ENCODE assay signal across 8 mouse cellular contexts in the genomic region with DNA sequence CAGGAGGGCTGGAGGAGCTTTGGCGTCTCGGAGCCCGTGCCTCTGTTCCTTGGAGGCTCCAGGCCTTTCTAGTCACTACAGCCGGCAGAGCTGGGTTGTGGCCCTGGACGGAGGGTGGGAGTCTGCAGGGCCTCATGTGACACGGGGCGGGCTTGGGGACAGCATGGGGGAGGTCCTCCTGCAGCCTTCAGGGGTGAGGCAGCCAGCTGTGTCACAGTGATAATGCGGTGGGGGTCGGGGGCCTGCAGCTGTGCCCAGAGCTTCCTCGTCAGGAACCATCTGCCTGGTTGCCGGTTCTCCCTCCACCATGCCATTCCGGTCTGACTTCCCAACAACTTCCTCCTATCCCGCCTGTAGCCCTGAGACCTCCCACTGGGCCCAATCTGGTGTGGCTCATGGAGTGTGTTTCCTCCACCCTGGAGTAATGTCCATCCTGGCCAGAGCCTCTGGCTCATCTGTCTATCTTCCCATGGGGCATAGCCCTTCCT. TPM values are rescaled to one million over a fixed set of nuclear protein-coding genes. Genes with fewer than 3 reads are reported as not detected.
DNase-seq lines count a peak whose midpoint lies in the region; ATAC-seq and TF ChIP-seq lines count a peak whose summit lies in the region.

A gene (minus strand): TSS at position 105 of the 488 bp plus-strand sequence.

- no peak within 1 kb of the TSS for H3K4me2 ChIP-seq in forebrain, embryonic 13.5 days
- no peak within 1 kb of the TSS for H3K4me2 ChIP-seq in midbrain, embryonic 15.5 days

- H3K27me3 ChIP-seq in forebrain, embryonic 13.5 days = no peaks in the 10 kb centered on the region; the same call in 1 of the 2 replicates
- H3K27me3 ChIP-seq in midbrain, embryonic 15.5 days (replicated peaks) = no peaks in the 10 kb centered on the region

- TF ChIP-seq POLR2A in lung, adult 2 months (IDR thresholded peaks at IDR 0.05; ENCODE audit: borderline replicate concordance, extremely low read depth, low read depth, low read length) = no peak

- no peak within 1 kb of the TSS for H3K27ac ChIP-seq in forebrain, embryonic 13.5 days
- H3K27ac ChIP-seq in midbrain, embryonic 15.5 days = no peak within 1 kb of the TSS

- no peak for DNase-seq in lung, adult 2 months
- no peak for DNase-seq in lung, postnatal 14 days
- DNase-seq in heart, postnatal 36 days = peak; percentile 34 to 62
- DNase-seq in left cerebral cortex, postnatal 14 days (ENCODE audit: low spot score in 2 of 2) = no peak
- DNase-seq in T-cell, adult 2 months (ENCODE audit: low spot score) = no peak
- DNase-seq in right cerebral cortex, postnatal 10 days (ENCODE audit: low spot score in 2 of 2) = no peak

- no peak within 1 kb of the TSS for H3K9ac ChIP-seq in forebrain, embryonic 13.5 days
- H3K9ac ChIP-seq in midbrain, embryonic 15.5 days = no peak within 1 kb of the TSS

- no peaks in the 10 kb centered on the region for H3K9me3 ChIP-seq in forebrain, embryonic 13.5 days (replicated peaks)
- H3K9me3 ChIP-seq in midbrain, embryonic 15.5 days = no peaks in the 10 kb centered on the region

- no peaks in the 10 kb centered on the region for H3K4me1 ChIP-seq in lung, adult 2 months (ENCODE audit: control insufficient read depth, insufficient read depth, low read length)
- H3K4me1 ChIP-seq in forebrain, embryonic 13.5 days = no peaks in the 10 kb centered on the region
- H3K4me1 ChIP-seq in midbrain, embryonic 15.5 days = no peaks in the 10 kb centered on the region

- TF ChIP-seq CTCF in lung, adult 2 months (IDR thresholded peaks at IDR 0.05; ENCODE audit: insufficient read depth, low read length) = no peak

- H3K4me3 ChIP-seq in lung, adult 2 months (replicated peaks; ENCODE audit: extremely low read depth, low read depth, low read length) = no peak within 1 kb of the TSS
- no peak within 1 kb of the TSS for H3K4me3 ChIP-seq in forebrain, embryonic 13.5 days
- no peak within 1 kb of the TSS for H3K4me3 ChIP-seq in midbrain, embryonic 15.5 days

- no peaks in the 10 kb centered on the region for H3K36me3 ChIP-seq in forebrain, embryonic 13.5 days (ENCODE audit: poor library complexity, severe bottlenecking)
- no peaks in the 10 kb centered on the region for H3K36me3 ChIP-seq in midbrain, embryonic 15.5 days (replicated peaks)

- intact Hi-C loops in heart, postnatal 36 days (cut with DNase I) = loop anchor here (5.0 kb wide), 1 partner anchor 78 kb away; a partner anchor contains a TSS
- intact Hi-C loops in left cerebral cortex, postnatal 14 days (cut with DNase I) = no loop called here

- ATAC-seq in forebrain, embryonic 13.5 days = no peak
- ATAC-seq in midbrain, embryonic 15.5 days (replicated peaks) = no peak

- WGBS in lung, adult 2 months = 35% methylated on average over 13 of the region's 13 CpGs
- 73% methylated on average over 13 of the region's 13 CpGs for WGBS in forebrain, embryonic 13.5 days
- WGBS in midbrain, embryonic 15.5 days = 64% methylated on average over 13 of the region's 13 CpGs

RNA-seq across cellular contexts. Expression of the gene that starts here (rescaled TPM):
- 40.0 and 45.7 TPM in 2 replicates for polyA plus RNA-seq in lung, adult 2 months (2012; rRNA removed)
- 12.4 and 13.9 TPM in 2 replicates for polyA plus RNA-seq in forebrain, embryonic 13.5 days (2015; fragmentation: Nextera tagmentation; extraction: Ambion mirVana)
- total RNA-seq in heart, postnatal 36 days (2021) = 10 to 100 TPM; 19.7 to 23.0 TPM
- total RNA-seq in left cerebral cortex, postnatal 14 days (2021) = 10 to 100 TPM; 27.2 to 29.7 TPM
- 20.2 and 21.4 TPM in 2 replicates for polyA plus RNA-seq in midbrain, embryonic 15.5 days (2015; fragmentation: Nextera tagmentation; extraction: Ambion mirVana)

Comparison
In these comparisons a context has a peak if more than half of its experiments do, and no peak if none do; other contexts are left out.
1. DNase-seq: peak in heart, postnatal 36 days (2 of 2); none in lung, adult 2 months (single experiment), lung, postnatal 14 days (single experiment), left cerebral cortex, postnatal 14 days (0 of 2), T-cell, adult 2 months (single experiment) and right cerebral cortex, postnatal 10 days (0 of 2).